Mouse (Mus musculus): Measurements from ENCODE around the gene 5330417H12Rik. TPM values are rescaled to one million over a fixed set of nuclear protein-coding genes. Genes with fewer than 3 reads are reported as not detected.
A peak's percentile ranks its signal among the peaks of the same experiment; 100 is the strongest.

The 5330417H12Rik gene
- total and polyA plus RNA-seq, 3 experiments = not detected

- Histone ChIP-seq H3K9me3 (replicated peaks; ENCODE audit: insufficient read depth, low read length) (no peaks in the 10 kb centered on the region), H3K27ac (ENCODE audit: control insufficient read depth, low read depth, low read length) (no peak overlapping the region), H3K36me3 (ENCODE audit: control insufficient read depth in 1 of 2, insufficient read depth in 2 of 2, low read length in 2 of 2) (no peaks in the 10 kb centered on the region), H3K4me1 (ENCODE audit: control insufficient read depth in 1 of 2, insufficient read depth in 2 of 2, low read length in 2 of 2) (no peaks in the 10 kb centered on the region), H3K4me3 (ENCODE audit: control insufficient read depth in 1 of 2, insufficient read depth in 1 of 2, low read depth in 2 of 2, low read length in 2 of 2) (no peak overlapping the region), H3K9ac (ENCODE audit: control insufficient read depth, low read depth, low read length, poor library complexity, severe bottlenecking) (no peak overlapping the region), H3K79me2 (ENCODE audit: control insufficient read depth, insufficient read depth, low read length, poor library complexity) (no peaks in the 10 kb centered on the region), H3K27me3 (ENCODE audit: control insufficient read depth in 1 of 2, insufficient read depth in 2 of 2, low read length in 2 of 2) (no peaks in the 10 kb centered on the region)
- DNase-seq (ENCODE audit: low read depth, low spot score) = peak; percentile 7
- TF ChIP-seq SMC3 (IDR thresholded peaks at IDR 0.05; ENCODE audit: low read depth, low read length) (no peak), POLR2A (IDR thresholded peaks at IDR 0.05; ENCODE audit: control insufficient read depth in 1 of 2, insufficient read depth in 1 of 2, low read depth in 1 of 2, low read length in 2 of 2, poor library complexity in 1 of 2) (no peak), NELFE (IDR thresholded peaks at IDR 0.05; ENCODE audit: low read depth, low read length) (no peak), NRF1 (IDR thresholded peaks at IDR 0.05; ENCODE audit: insufficient read depth, low read depth, low read length, poor library complexity, severe bottlenecking) (no peak), JUND (IDR thresholded peaks at IDR 0.05; ENCODE audit: low read depth, low read length) (no peak), UBTF (IDR thresholded peaks at IDR 0.05; ENCODE audit: borderline replicate concordance, insufficient read depth, low read depth, low read length) (no peak), CTCF (IDR thresholded peaks at IDR 0.05 in 2 of 3, conservative IDR thresholded peaks at IDR 0.05 in 1 of 3; ENCODE audit: control insufficient read depth in 1 of 3, insufficient read depth in 1 of 3, low read depth in 2 of 3, low read length in 3 of 3, poor library complexity in 1 of 3, severe bottlenecking in 1 of 3) (peak; percentile 12 to 43 (median 40); a peak in 5 of 6 replicates)
Observed at GRCm38 (mm10) chr7:107644987-107645386, 20.0 kb upstream of the 5330417H12Rik start.

GRCm38 (mm10) chr7:107642586-107643275 is 17.8 kb upstream of the 5330417H12Rik start:
- H3K9me3 ChIP-seq (replicated peaks; ENCODE audit: insufficient read depth, low read length) = no peaks in the 10 kb centered on the region
- TF ChIP-seq ZNF384 (IDR thresholded peaks at IDR 0.05; ENCODE audit: low read depth, low read length) (no peak), CTCF (IDR thresholded peaks at IDR 0.05 in 2 of 3, conservative IDR thresholded peaks at IDR 0.05 in 1 of 3; ENCODE audit: control insufficient read depth in 1 of 3, insufficient read depth in 1 of 3, low read depth in 2 of 3, low read length in 3 of 3, poor library complexity in 1 of 3, severe bottlenecking in 1 of 3) (no peak), MEF2A (IDR thresholded peaks at IDR 0.05; ENCODE audit: extremely low read depth, insufficient replicate concordance, low read depth, low read length, poor library complexity, severe bottlenecking) (no peak), SIN3A (IDR thresholded peaks at IDR 0.05; ENCODE audit: low read length) (no peak), ETS1 (IDR thresholded peaks at IDR 0.05; ENCODE audit: low read depth, low read length) (no peak), MYB (IDR thresholded peaks at IDR 0.05; ENCODE audit: low read depth, low read length) (no peak), NRF1 (IDR thresholded peaks at IDR 0.05; ENCODE audit: insufficient read depth, low read depth, low read length, poor library complexity, severe bottlenecking) (no peak), CHD1 (IDR thresholded peaks at IDR 0.05; ENCODE audit: low read depth, low read length) (no peak), MYC (IDR thresholded peaks at IDR 0.05; ENCODE audit: low read depth, low read length) (no peak), MAFK (IDR thresholded peaks at IDR 0.05; ENCODE audit: borderline replicate concordance, low read depth, low read length) (no peak), ELF1 (IDR thresholded peaks at IDR 0.05; ENCODE audit: low read depth, low read length) (no peak), EP300 (IDR thresholded peaks at IDR 0.05; ENCODE audit: low read depth in 1 of 2, low read length in 2 of 2) (no peak), POLR2AphosphoS2 (IDR thresholded peaks at IDR 0.05; ENCODE audit: low read length) (no peak), MAZ (IDR thresholded peaks at IDR 0.05; ENCODE audit: low read depth, low read length) (no peak), NELFE (IDR thresholded peaks at IDR 0.05; ENCODE audit: low read depth, low read length) (no peak), USF2 (IDR thresholded peaks at IDR 0.05; ENCODE audit: borderline replicate concordance in 1 of 2, insufficient read depth in 1 of 2, low read depth in 1 of 2, low read length in 2 of 2) (no peak), BHLHE40 (IDR thresholded peaks at IDR 0.05; ENCODE audit: borderline replicate concordance, low read depth, low read length) (no peak), ZC3H11A (IDR thresholded peaks at IDR 0.05; ENCODE audit: low read depth, low read length) (no peak), ZKSCAN1 (IDR thresholded peaks at IDR 0.05; ENCODE audit: low read depth, low read length) (no peak)

More at GRCm38 (mm10) chr7:107642586-107643275, 17.8 kb upstream of the 5330417H12Rik start:
- Histone ChIP-seq H3K9ac (ENCODE audit: control insufficient read depth, low read depth, low read length, poor library complexity, severe bottlenecking) (no peak overlapping the region), H3K79me2 (ENCODE audit: control insufficient read depth, insufficient read depth, low read length, poor library complexity) (no peaks in the 10 kb centered on the region), H3K27ac (ENCODE audit: control insufficient read depth, low read depth, low read length) (no peak overlapping the region), H3K36me3 (ENCODE audit: control insufficient read depth in 1 of 2, insufficient read depth in 2 of 2, low read length in 2 of 2) (no peaks in the 10 kb centered on the region), H3K27me3 (ENCODE audit: control insufficient read depth in 1 of 2, insufficient read depth in 2 of 2, low read length in 2 of 2) (no peaks in the 10 kb centered on the region), H3K4me1 (ENCODE audit: control insufficient read depth in 1 of 2, insufficient read depth in 2 of 2, low read length in 2 of 2) (no peaks in the 10 kb centered on the region), H3K4me3 (ENCODE audit: control insufficient read depth in 1 of 2, insufficient read depth in 1 of 2, low read depth in 2 of 2, low read length in 2 of 2) (no peak overlapping the region)
- DNase-seq (ENCODE audit: low read depth, low spot score) = no peak

Data from MEL (cell line).